Comparison of ENCODE assay signal across 8 mouse cellular contexts in genomic region chr1:139455226-139455869, GRCm38 (mm10). TPM values are rescaled to one million over a fixed set of nuclear protein-coding genes. Genes with fewer than 3 reads are reported as not detected.
DNase-seq lines count a peak whose midpoint lies in the region; ATAC-seq lines count a peak whose summit lies in the region.

No protein-coding gene starts in this region.

- H3K9ac ChIP-seq in kidney, embryonic 15.5 days = peak overlapping the region; percentile 66
- peak overlapping the region; percentile 81 for H3K9ac ChIP-seq in heart, embryonic 14.5 days (ENCODE audit: low read length)
- peak overlapping the region; percentile 93 for H3K9ac ChIP-seq in liver, embryonic 13.5 days

- DNase-seq in kidney, postnatal 36 days = no peak
- peak; percentile 40 for DNase-seq in c-Kit-negative CD71-positive TER-119-positive erythroid progenitor cells, embryonic 14.5 days (ENCODE audit: low read depth, low spot score)
- DNase-seq in liver, embryonic 13.5 days = peak; percentile 40
- peak; percentile 52 for DNase-seq in retina, postnatal 1 day
- no peak for DNase-seq in cerebellum, adult 18-20 months
- DNase-seq in adrenal gland, adult (ENCODE audit: inconsistent age in 2 of 2, low spot score in 1 of 2) = no peak

- peak overlapping the region; percentile 77 for H3K27ac ChIP-seq in kidney, embryonic 15.5 days
- H3K27ac ChIP-seq in heart, embryonic 14.5 days (replicated peaks in 1 of 2; ENCODE audit: control insufficient read depth in 1 of 2, insufficient read depth in 1 of 2, low read depth in 2 of 2, low read length in 2 of 2) = peak overlapping the region; percentile 47 to 62
- H3K27ac ChIP-seq in liver, embryonic 13.5 days = peak overlapping the region; percentile 89

- H3K4me2 ChIP-seq in kidney, embryonic 15.5 days = peak overlapping the region; percentile 74
- H3K4me2 ChIP-seq in heart, embryonic 14.5 days (ENCODE audit: low read length) = peak overlapping the region; percentile 86
- peak overlapping the region; percentile 84 for H3K4me2 ChIP-seq in liver, embryonic 13.5 days

- ATAC-seq in kidney, embryonic 15.5 days (replicated peaks; ENCODE audit: low FRiP score) = peak; percentile 57
- ATAC-seq in heart, embryonic 14.5 days (ENCODE audit: insufficient number of reproducible peaks, insufficient read depth, low FRiP score, low read depth) = peak; percentile 19
- peak; percentile 64 for ATAC-seq in liver, embryonic 13.5 days (ENCODE audit: low read depth)

- no peaks in the 10 kb centered on the region for H3K27me3 ChIP-seq in kidney, embryonic 15.5 days
- H3K27me3 ChIP-seq in heart, embryonic 14.5 days (ENCODE audit: control insufficient read depth, insufficient read depth, low read length) = no peaks in the 10 kb centered on the region
- no peaks in the 10 kb centered on the region for H3K27me3 ChIP-seq in liver, embryonic 13.5 days

- peak overlapping the region; percentile 79 for H3K4me3 ChIP-seq in kidney, embryonic 15.5 days (replicated peaks)
- H3K4me3 ChIP-seq in heart, embryonic 14.5 days (ENCODE audit: control insufficient read depth in 1 of 2, insufficient read depth in 1 of 2, low read depth in 1 of 2, low read length in 2 of 2) = peak overlapping the region; percentile 68 to 92
- H3K4me3 ChIP-seq in liver, embryonic 13.5 days (replicated peaks) = peak overlapping the region; percentile 94

- peaks cover 24% of the 10 kb centered on the region for H3K36me3 ChIP-seq in kidney, embryonic 15.5 days
- H3K36me3 ChIP-seq in heart, embryonic 14.5 days (ENCODE audit: control insufficient read depth, insufficient read depth, low read length) = peaks cover 35% of the 10 kb centered on the region
- H3K36me3 ChIP-seq in liver, embryonic 13.5 days = peaks cover 31% of the 10 kb centered on the region

- no peaks in the 10 kb centered on the region for H3K9me3 ChIP-seq in kidney, embryonic 15.5 days (replicated peaks)
- no peaks in the 10 kb centered on the region for H3K9me3 ChIP-seq in heart, embryonic 14.5 days (ENCODE audit: control insufficient read depth, low read length)
- no peaks in the 10 kb centered on the region for H3K9me3 ChIP-seq in liver, embryonic 13.5 days (replicated peaks)

- 3% methylated on average over 17 of the region's 17 CpGs for WGBS in kidney, embryonic 15.5 days
- 1% methylated on average over 17 of the region's 17 CpGs for WGBS in heart, embryonic 14.5 days
- WGBS in liver, embryonic 13.5 days (ENCODE audit: insufficient replicate concordance) = 2% methylated on average over 17 of the region's 17 CpGs

- H3K4me1 ChIP-seq in kidney, embryonic 15.5 days = peaks cover 29% of the 10 kb centered on the region
- peaks cover 0 to 12% of the 10 kb centered on the region in 2 experiments; a peak in 3 of 4 replicates for H3K4me1 ChIP-seq in heart, embryonic 14.5 days (ENCODE audit: control insufficient read depth in 2 of 2, insufficient read depth in 2 of 2, low read length in 2 of 2)
- peaks cover 32% of the 10 kb centered on the region for H3K4me1 ChIP-seq in liver, embryonic 13.5 days (replicated peaks)

RNA-seq across cellular contexts. Expression of gene Aspm, which starts 0.8 kb away (rescaled TPM):
- polyA plus RNA-seq in kidney, embryonic 15.5 days (2015; fragmentation: Nextera tagmentation; extraction: Ambion mirVana) = 15.8 and 16.7 TPM in 2 replicates
- 14.9 and 15.7 TPM in 2 replicates for polyA plus RNA-seq in heart, embryonic 14.5 days (2014; fragmentation: Nextera tagmentation; extraction: Ambion mirVana)
- polyA plus RNA-seq in liver, embryonic 13.5 days (2015; fragmentation: Nextera tagmentation; extraction: Ambion mirVana) = 8.9 and 11.5 TPM in 2 replicates

RNA-seq across cellular contexts. Expression of gene Zbtb41, which starts 33.3 kb away (rescaled TPM):
- polyA plus RNA-seq in kidney, embryonic 15.5 days (2015; fragmentation: Nextera tagmentation; extraction: Ambion mirVana) = 9.0 and 9.7 TPM in 2 replicates
- 10.9 and 11.3 TPM in 2 replicates for polyA plus RNA-seq in heart, embryonic 14.5 days (2014; fragmentation: Nextera tagmentation; extraction: Ambion mirVana)
- 2.9 and 3.9 TPM in 2 replicates for polyA plus RNA-seq in liver, embryonic 13.5 days (2015; fragmentation: Nextera tagmentation; extraction: Ambion mirVana)

RNA-seq across cellular contexts. Expression of gene F13b, which starts 46.2 kb away (rescaled TPM):
- polyA plus RNA-seq in kidney, embryonic 15.5 days (2015; fragmentation: Nextera tagmentation; extraction: Ambion mirVana) = 0.28 and 0.60 TPM in 2 replicates
- polyA plus RNA-seq in heart, embryonic 14.5 days (2014; fragmentation: Nextera tagmentation; extraction: Ambion mirVana) = not detected in 2 replicates
- 7.9 and 9.9 TPM in 2 replicates for polyA plus RNA-seq in liver, embryonic 13.5 days (2015; fragmentation: Nextera tagmentation; extraction: Ambion mirVana)

Comparison
In these comparisons a context has a peak if more than half of its experiments do, and no peak if none do; other contexts are left out.
1. DNase-seq: peak in c-Kit-negative CD71-positive TER-119-positive erythroid progenitor cells, embryonic 14.5 days (single experiment), liver, embryonic 13.5 days (single experiment) and retina, postnatal 1 day (single experiment); none in kidney, postnatal 36 days (0 of 2), cerebellum, adult 18-20 months (0 of 2) and adrenal gland, adult (0 of 2).
2. Peak in every context shown above with its lines, with median percentiles within 50 percentile points of each other: ATAC-seq, H3K27ac ChIP-seq, H3K4me2 ChIP-seq, H3K4me3 ChIP-seq and H3K9ac ChIP-seq.